Mouse (Mus musculus) adrenal gland, postnatal 25 days (tissue): ENCODE data around the gene Obp2a. TPM values are rescaled to one million over a fixed set of nuclear protein-coding genes. Genes with fewer than 3 reads are reported as not detected.
"Not testable (repeated sequence)": the region's sequence is repeated elsewhere in the genome, so short reads cannot be mapped to it uniquely, and the experiment has no call there.

ENCODE experiments used
- DNase-seq: peaks from one replicate; pipeline ENCODE4 v3.0.0; 2021; ENCODE audit warnings: mixed read lengths
- long read RNA-seq: library from polyadenylated mRNA; stranded (forward); transcript quantifications from one replicate; pipeline ENCODE4 v2.0.0, GENCODE M21; 2021
- total RNA-seq: library from RNA; stranded (reverse); gene quantifications from 2 replicates; pipeline ENCODE4 v1.2.3, GENCODE M21; 2021

Gene Obp2a
- total RNA-seq, result 0.61 TPM in 1 of 2 replicates, not detected in the other
- long read RNA-seq, partial matches to known transcripts, result 1 of 1 reads
- long read RNA-seq, other reads (novel, unspliced or antisense), result 0 of 1 reads

DNA sequence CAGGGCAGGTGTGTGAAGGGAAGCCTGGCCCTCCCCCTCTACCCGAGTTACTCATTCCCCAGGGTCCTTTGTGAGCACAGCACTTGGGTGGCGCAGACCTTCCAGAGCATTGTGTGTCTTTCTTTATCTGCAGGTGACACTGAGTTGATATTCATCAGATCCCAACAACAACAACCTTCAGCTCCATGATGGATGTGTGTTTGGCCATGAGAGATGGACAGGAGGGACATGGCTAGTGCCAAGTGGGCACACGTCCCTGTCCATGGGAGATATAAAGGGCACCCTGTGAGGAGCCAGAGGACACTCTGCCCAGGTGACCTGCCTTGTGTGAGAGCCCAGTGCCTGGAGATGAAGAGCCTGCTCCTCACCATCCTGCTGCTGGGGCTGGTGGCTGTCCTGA lies at the start of gene Obp2a:
Obp2a (plus strand) TSS at position 301 of the 400 bp plus-strand sequence.
- not testable (repeated sequence) for DNase-seq

DNA sequence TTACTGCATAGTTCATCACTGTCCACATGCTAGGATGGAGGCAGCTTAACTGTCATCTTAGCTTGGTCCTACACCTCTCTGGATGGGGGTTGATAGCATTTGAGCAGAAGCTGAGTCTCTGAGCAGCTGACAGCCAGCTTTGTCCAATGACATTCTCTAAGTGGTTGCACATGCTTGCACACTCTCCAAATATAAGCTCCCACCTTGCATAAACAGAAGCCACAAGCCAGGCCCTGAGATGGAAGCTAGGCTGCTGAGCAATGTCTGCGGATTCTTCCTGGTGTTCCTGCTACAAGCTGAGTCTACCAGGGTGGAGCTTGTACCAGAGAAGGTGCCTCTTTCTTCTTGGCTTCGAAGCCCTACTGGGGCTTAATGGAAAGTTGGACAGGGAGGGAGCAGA lies 46.9 kb upstream of the Obp2a start, which contains the start of gene Lcn8:
Lcn8 (plus strand) TSS at position 219 of the 400 bp plus-strand sequence.
- DNase-seq, result no peak

DNA sequence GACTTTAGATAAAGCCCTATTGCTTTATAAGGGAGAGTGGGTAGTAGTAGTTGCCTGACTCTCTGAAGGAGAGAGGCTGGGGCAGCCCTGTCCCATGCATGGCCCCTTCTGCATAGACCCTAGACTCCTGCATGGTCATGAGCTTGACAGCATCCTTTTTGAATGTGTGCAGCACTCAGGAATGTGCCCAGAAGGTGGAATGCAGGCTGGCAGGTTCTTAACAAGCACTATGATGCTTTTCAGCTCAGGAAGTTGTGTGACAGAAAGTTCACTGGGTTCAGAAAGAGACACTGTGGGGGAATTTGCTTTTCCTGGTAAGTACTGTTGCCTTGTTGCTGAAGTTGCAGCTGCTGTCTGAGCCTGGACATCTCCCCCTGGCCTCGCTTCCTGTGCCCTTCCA lies 45.3 kb upstream of the Obp2a start:
- no peak for DNase-seq

DNA sequence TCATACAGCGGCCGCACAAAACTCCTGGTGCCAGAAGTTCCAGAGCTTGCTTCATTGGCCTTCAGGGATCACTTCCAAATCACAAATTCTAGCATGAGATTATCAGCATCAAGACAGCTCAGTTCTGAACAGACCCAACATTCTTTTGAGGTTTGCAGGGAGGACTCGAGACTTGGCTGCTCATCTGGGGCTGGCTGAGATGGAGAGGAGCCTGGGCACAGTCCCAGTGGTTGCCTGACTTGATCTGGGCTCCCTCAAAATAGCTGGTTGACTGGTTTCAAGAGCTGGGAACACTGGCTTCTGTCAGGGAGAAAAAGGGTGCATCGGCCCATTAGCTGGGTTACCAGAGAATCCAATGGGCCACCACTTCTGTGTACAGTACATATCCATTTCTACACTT lies 43.2 kb upstream of the Obp2a start:
- no peak for DNase-seq

DNA sequence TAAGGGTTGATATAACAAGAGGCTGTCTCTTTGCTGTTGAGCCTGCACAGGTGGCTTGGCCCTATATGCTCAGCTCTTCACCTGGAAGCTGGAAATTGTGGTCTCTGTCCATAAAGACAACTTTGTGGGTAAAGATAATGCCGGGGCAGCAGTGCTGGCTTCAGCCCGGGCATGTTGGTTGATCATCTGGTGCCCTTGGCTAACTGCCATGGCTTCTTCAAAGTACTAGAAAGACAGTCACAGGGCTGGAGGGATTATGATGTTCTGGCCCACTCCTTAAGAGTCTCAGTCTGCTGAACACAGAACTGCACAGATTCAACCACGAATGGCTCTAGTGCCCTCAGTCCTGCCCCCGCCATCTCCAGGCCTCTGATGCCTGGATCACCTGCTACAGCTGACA lies 42.6 kb upstream of the Obp2a start:
- DNase-seq, result peak; percentile 32

DNA sequence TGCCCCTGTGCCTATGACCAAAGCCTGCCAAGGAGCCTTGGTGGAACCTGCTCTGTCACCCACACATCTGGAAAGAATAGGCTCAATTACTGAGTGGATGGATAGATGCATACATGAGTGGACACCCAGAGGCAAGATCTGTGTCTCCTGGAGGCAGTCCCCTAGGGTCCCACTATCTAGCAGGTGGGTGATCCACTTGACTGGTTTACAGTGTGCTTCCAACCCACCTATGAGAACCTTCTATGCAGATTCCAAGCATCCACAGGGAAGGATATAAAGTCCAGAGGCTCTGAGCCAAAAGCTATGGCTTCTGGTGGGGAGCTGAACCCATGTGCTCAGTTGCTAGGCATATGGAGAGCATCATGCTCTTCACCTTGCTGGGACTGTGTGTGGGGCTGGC lies 42.2 kb upstream of the Obp2a start, which contains the start of gene Lcn5:
Lcn5 (plus strand) TSS at position 301 of the 400 bp plus-strand sequence.
- no peak for DNase-seq

DNA sequence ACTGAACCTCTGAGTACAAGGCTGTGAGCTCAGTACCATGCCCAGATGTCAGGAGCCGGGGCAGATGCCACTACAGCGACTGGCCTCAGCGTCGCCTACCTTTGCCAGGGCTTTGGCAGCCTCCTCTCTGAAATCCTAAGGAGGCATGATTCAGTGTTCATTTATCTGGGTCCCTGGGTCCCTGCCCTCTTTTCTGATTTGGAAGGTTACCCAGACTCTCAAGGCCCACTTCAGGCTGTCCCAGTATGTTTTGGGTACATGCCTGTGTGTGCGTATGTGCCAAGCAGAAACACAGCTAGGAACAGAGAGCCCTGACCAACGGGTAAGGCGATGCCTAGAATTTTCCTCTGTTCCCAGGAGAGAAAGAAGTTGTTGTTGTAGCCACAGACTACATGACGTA lies 39.6 kb upstream of the Obp2a start:
- no peak for DNase-seq

DNA sequence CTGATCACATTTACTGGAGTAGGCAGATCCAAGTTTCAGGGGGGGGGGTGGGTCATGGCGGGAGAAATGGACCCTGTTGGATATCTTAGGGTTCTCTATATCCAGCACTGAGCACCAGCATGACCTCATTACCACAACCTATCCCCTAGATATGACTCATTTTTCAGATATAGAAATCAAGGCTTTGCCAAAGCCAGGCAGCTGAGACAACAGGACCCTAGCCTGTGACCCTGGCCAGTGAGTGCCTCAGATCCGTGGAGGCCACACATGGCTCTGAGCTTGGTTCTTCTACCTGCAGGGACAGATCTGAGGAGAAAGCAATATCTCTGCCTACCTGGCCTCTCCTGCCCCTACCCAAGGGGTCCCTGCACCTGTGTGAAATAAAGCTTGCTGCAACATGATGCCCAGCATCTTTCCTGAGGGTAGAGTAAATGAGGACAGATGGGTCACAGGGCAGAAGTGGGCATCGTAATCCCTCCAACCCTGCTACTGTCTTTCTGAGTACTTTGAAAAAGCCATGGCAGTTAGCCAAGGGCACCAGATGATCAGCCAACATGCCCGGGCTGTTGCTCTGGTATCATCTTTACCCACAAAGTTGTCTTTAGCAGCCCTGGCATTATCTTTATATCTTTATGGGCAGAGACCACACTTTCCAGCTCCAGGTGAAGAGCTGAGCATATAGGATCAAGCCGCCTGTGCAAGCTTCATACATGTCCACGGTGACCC lies 38.4 kb upstream of the Obp2a start:
- DNase-seq, result peak; percentile 14

DNA sequence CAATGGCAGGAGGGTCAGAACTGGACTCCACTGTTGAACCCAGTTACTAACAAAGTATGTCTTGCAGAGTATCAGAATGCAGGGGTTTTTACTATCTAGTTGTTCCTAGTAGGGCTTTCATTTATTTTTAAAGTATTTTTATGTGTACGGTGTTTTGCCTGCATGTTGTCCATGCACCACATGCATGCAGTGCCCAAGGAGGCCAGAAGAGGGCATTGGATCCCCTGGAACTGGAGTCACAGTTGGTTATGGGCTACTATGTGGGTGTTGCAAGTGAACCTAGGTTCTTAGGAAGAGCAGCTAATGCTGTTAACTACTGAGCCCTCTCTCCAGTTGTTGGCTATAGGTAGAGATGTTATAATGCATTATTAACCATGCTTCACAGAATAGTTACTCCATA lies 36.3 kb upstream of the Obp2a start:
- peak; percentile 79 for DNase-seq

DNA sequence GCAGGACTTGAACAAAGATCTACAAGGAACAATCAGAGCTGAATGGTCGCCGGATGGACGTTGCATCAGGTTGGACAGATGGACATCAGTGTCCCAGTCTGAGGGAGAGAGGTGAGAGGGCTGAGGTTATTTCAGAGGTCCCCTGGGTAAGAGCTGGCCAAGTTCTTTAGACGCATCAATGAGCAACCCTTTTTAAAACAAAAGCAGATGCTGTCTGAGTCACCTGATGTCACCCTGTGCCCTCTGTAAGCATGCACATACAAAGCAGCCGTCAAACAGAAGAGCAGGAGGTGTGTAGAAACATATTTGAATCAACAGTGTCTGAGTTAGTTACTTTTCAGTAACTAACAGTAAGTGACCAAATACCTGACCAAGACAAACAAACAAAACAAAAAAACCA lies 35.7 kb upstream of the Obp2a start:
- DNase-seq, result no peak

DNA sequence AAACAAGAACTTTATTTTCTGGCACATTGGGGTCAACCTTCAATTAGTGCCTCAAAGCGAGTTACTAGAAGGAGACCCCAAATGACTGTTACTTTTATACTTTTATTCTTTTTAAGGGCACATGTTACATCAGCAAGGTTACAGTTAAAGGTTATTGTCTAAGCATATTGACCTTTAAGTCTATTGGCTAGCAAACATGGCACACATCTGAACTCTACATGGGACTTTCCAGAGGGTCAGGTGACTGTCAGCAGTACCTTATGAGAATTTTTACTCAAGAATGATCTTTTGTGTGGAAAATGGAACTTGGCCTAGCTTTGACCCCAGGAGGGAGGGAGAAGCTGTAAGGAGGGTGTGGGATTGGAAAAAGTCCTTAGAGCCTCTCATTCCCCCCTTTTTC lies 33.3 kb upstream of the Obp2a start:
- DNase-seq, result no peak

DNA sequence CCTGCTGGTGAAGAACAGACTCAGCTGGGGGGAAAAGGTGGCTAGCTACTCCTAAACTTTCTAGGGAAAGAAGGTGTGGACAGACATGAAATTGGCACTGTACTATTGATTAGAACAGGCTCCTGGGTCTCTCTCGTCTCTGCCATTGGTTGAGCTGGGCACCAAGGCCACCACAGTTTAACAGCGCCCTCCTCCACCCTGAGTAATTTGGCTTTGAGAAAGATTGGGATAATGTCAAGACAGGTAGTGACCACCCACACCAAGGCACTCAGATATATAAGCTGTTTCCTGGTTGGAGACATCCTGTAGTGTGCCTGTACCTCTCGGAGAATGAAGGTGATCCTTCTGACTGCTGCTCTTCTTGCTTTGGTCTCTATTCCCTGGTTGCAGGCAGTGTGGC lies 23.4 kb upstream of the Obp2a start, which contains the start of gene Lcn6:
Lcn6 (plus strand) TSS at position 301 of the 400 bp plus-strand sequence.
- DNase-seq, result no peak

DNA sequence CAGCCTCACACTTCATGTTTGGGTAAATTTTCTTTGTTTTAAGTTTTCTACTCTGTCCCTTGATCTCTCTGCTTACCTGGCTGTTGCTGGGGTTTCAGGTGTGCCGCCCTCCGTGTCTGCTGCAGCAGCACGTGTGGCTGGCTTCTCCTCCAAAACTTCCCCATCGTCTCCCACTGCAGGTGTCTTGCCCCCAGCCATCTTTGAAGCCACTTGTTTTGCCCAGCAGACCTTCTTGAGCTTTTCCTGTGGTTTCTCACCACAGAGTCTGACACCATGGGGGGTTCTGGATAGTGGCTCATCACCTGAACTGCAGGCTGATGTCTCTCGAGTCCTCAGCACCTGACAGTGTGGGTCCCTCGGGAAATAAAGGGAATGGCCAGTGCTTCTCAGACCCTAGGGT lies 20.3 kb upstream of the Obp2a start:
- DNase-seq, result no peak

DNA sequence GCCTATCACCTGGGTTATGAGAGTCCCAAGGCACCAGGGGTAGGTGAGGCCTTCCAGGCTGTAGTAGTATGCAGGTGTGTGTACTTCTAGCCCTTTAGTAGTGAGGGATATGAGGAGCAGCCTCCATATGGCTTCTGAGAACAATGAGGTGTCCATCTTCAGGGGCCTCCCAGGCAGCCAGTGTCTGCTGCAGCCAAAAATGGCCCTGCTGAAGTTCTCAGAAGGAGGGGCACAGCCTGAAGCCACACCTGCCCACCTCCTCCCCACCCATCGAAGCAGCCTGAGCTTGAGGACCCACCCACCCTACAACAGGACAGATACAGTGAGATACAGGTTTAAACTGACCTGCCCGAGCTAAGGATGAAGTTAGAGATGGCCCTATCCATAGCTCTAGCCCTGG lies 17.4 kb upstream of the Obp2a start, which contains the start of gene Lcn10:
Lcn10 (plus strand) TSS at position 301 of the 400 bp plus-strand sequence.
- no peak for DNase-seq

DNA sequence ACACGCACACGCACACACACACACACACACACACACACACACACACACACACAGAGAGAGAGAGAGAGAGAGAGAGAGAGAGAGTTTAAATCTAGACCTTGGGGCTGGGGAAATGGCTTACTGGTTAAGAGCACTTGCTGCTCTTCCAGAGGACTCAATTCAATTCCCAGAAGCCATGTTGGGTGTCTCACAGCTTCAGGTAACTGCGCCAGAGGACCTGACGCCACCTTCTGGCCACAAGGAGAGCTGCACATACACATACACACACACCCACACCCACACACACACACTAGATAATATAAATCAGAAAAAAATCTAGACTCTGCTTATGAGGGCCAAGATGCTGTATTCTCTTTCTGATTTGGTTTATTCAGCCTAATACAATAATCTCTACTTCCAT lies 12.9 kb upstream of the Obp2a start:
- no peak for DNase-seq

DNA sequence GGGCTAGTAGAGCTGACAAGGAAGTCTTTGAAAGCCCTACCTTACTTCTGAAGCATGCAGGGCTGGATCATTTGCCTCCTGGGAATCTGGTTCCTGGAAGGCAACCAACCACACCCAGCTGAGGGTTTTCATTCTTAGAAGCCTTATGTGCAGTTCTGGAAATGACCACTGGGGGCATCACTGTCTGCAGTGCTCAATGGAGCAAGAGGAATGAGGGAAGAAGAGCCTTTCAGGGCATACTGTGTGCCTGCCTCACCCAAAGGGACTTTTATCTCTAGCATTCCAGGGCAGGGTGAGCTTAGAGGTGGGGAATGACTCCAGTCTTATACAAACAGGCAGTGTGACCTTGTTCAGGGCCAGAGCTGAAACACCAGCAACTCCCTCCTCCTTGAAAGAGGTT lies 5.2 kb upstream of the Obp2a start:
- peak; percentile 63 for DNase-seq

DNA sequence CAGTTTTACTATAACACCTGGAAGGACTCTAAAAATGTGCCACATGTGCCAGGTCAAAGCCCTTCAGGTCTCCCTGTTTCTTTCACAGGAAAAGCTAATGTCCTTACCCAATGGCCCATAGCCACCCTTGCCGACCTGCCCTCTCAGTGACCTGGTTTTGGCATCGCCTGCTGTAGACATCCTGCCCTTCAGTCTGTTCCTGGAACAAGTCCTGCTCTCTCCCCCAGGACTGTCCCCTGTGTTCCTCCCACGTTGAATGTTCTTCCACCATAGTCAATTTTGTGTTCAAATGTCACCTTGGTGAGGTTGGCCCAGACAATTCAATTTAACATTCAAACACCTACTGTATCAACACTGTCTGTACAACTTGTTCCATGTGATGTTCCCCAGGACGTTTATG lies 2.9 kb upstream of the Obp2a start:
- no peak for DNase-seq

DNA sequence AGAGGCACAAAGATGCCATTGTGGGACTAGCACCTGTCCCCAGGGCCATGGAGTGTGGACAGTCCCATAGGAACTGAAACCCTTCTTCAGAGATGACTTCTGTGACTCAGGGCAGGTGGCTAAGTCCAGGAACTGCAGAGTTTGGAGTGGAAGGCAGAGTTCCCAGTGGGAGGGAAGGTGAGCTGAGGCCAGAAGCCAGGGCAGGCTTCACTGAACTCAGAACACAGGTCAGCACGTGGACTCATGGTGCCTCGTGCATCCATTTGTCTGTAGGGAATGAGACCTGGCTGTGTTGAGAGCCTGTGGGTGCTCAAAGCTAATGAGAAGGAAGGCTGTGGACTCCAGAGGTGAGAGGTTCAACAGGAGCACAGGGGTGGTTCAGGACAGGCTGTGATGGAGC lies 1.1 kb upstream of the Obp2a start:
- no peak for DNase-seq

DNA sequence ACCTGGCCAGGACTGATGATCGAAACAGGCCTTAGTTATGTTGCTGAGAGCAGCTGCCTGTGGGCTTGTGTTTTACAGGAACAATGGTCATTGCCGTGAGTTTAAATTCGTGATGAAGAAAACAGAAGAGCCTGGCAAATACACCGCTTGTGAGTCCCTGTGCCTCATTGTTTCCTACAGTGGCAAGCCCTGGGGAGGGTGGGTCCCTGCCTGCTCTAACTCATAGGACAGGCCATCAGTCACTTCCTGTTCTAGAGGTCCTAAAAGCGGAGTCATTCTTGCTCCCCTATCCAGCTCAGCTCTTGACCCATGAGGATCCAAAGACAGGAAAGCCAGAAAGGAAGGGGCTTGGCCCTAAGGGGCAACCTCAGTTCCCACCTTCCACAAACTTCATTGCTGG lies 1.2 kb downstream of the Obp2a start:
- no peak for DNase-seq

DNA sequence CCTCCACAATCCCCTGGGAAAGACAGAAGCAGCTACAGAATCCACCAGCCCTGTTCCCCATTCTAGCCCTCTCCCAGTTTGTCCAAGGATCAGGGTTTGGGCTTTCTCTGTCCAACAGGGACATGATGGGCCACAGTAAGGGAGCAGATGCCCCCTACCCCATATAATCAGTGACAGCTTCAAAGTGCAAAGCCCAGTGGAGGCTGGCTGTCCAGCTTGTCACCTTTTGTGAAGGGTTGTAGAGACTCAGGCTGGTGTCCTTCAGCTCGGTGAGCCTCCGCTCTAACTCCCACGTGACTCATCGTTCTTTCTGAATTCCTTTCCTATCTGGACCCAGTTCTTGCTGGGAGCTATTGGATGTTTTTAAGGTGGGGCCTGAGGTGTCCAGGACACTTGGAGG lies 3.9 kb downstream of the Obp2a start:
- DNase-seq, result no peak

DNA sequence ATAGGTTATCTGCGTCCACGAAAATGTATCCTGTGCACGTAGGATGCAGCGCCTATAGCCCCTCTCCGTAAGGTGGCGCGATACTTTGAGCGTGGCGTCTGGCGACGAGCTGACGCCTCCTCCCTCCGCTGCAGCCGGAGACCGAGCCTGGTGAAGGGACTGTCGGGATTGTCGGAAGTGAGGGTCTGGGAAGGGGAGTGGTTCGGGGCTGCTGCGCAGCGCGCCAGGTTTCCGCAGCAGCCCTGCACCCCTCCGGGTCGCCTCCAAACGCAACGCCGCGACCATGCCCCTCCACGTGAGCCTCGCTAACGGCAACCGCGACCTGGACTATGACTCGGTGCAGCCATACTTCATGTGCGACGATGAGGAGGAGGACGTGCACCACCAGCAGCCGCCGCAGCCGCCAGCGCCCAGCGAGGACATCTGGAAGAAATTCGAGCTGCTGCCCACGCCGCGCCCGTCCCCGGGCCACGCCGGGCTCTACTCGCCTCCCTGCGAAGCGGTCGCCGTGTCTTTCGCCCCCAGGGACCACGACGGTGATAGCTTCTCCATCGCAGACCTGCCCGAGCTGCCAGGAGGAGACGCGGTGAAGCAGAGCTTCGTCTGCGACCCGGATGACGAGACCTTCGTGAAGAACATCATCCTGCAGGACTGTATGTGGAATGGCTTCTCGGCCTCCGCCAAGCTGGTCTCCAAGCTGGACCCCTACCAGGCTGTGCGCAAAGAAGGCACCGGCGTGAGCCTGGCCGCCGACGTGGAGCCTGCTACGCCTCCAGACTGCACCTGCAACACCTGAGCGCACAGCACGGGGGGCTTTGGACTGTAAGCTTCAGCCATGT lies 7.0 kb downstream of the Obp2a start, which contains the start of gene Bmyc:
Bmyc (plus strand) TSS at position 97 of the 839 bp plus-strand sequence.
- DNase-seq, result peak; percentile 80

DNA sequence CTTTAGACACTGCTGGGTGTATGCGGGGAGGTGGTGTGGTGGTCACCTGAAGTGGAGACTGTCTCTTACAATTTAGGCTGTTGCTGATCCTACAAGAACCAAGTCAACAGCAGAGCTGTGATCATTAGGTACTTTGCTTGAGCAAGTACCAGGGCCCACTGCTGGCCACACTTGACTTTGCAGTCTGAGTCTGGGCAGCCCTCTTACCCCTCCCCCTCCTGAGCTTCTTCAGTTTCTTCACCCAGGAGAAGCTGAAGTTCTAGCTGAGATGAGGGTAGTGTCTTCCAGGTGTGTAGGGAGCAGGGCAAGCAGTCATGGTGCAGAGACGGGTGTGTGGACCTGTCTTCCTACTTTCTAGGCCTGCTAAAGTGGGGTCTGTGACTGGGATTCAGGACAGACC lies 8.3 kb downstream of the Obp2a start:
- DNase-seq, result no peak

DNA sequence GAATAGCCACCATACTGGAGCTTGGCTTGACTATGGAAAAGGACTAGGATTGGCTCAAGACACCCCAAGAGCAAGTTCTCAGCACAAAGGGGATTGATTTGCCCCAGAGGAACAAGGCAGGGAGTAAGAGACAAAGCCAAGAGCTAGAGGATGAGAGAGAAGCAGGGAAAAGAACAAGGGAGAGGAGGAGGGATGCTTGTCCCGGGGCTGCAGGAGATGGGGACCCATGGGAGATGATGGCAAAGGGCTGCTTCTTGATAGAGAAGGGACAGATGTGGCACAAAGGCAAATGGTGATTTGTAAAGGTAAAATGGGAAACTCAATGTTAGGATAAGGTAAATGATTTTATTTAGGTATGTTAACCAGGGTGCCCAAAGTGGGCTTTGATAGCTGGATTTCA lies 9.2 kb downstream of the Obp2a start:
- DNase-seq, result not testable (repeated sequence)
